Mouse (Mus musculus) G1E (cell line): ENCODE data around the gene H3f3b.

Experiments
- CTCF ChIP-seq: IDR thresholded peaks from 2 replicates; pipeline ENCODE4 v1.5.1; 2012; ENCODE audit warnings: low read depth, low read length, inconsistent platforms, mixed read lengths
- GATA1 ChIP-seq: IDR thresholded peaks from 2 replicates; pipeline ENCODE4 v1.6.1; 2012; ENCODE audit warnings: borderline replicate concordance, low read length, inconsistent platforms, mixed read lengths
- GATA2 ChIP-seq: IDR thresholded peaks from 2 replicates; pipeline ENCODE4 v1.6.1; 2012; ENCODE audit warnings: low read depth, low read length, inconsistent platforms, borderline replicate concordance
- POLR2AphosphoS5 ChIP-seq: IDR thresholded peaks from 2 replicates; pipeline ENCODE4 v1.6.1; 2012; ENCODE audit warnings: low read depth, low read length, inconsistent platforms; ENCODE audit not compliant: insufficient replicate concordance
- TAL1 ChIP-seq: conservative IDR thresholded peaks from 2 replicates; pipeline ENCODE4 v1.6.1; 2012; ENCODE audit warnings: low read depth, low read length, inconsistent platforms, mixed read lengths

DNA sequence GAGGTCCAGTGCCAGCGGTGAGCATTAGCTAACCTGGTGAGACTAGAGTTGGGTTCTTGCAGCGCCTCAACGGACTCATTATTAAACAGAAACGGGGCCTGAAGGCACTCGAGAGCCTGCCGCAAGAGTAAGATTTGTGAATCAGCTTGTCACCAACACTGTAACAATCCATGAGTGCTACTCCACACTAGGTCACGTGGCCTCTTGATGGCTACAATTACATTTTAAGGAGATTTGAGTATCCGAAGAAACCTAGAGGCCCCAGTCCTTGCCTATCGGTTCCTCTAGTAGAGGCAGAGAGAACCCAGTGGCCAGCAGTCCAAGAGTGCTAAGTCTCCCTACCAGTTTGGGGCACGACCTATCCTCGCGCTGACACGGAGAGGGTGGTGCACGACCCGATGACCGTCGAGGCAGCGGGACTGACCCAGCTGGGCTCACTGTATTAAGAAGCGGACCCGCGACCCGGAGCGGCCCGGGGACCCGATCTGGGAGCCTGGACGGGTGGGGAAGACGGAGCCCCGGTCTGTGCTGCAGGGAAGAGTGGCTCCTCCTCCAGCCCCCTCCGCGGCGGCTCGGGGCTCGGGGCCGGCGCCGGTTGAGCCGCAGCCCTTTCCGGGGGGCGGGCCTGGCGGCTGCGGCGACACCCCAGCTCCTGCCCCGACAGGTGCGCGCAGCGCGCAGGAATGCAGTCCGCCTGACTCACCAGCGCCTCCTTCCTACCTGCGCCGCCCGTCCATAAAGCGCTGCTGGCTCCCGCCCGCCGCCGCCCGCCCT, 53.3 kb downstream of the H3f3b start, which contains the start of gene Itgb4:
- TF ChIP-seq CTCF: no peak
- TF ChIP-seq GATA1: no peak
- TF ChIP-seq POLR2AphosphoS5: no peak
- TF ChIP-seq GATA2: no peak
- TF ChIP-seq TAL1: no peak
